Mouse (Mus musculus) kidney, embryonic 15.5 days (tissue): ENCODE results near the gene Arl10. TPM values are rescaled to one million over a fixed set of nuclear protein-coding genes. Genes with fewer than 3 reads are reported as not detected.

Experiments
- ATAC-seq: fragments of 200-750 bp; cut with Nextera tagmentation; replicated peaks from 2 replicates; pipeline ENCODE4 v1.8.0; 2017; ENCODE audit warnings: moderate TSS enrichment; ENCODE audit not compliant: low FRiP score
- H3K27ac ChIP-seq: fragments of 300-500 bp; sonication (generic); 2 replicates; pipeline ENCODE4 v1.5.1; 2015; ENCODE audit warnings: mild to moderate bottlenecking, inconsistent platforms
- H3K27me3 ChIP-seq: fragments of 300-500 bp; sonication (generic); 2 replicates; pipeline ENCODE4 v1.6.1; 2015; ENCODE audit warnings: inconsistent platforms
- H3K36me3 ChIP-seq: fragments of 300-500 bp; sonication (generic); 2 replicates; pipeline ENCODE4 v1.6.1; 2015; ENCODE audit warnings: inconsistent platforms
- H3K4me1 ChIP-seq: fragments of 300-500 bp; sonication (generic); 2 replicates; pipeline ENCODE4 v1.6.1; 2015; ENCODE audit warnings: inconsistent platforms
- H3K4me2 ChIP-seq: fragments of 300-500 bp; sonication (generic); 2 replicates; pipeline ENCODE4 v1.6.1; 2015; ENCODE audit warnings: moderate library complexity, mild to moderate bottlenecking, inconsistent platforms
- H3K4me3 ChIP-seq: fragments of 300-500 bp; sonication (generic); replicated peaks from 2 replicates; pipeline ENCODE4 v1.5.1; 2015; ENCODE audit warnings: mild to moderate bottlenecking, inconsistent platforms
- H3K9ac ChIP-seq: fragments of 300-500 bp; sonication (generic); 2 replicates; pipeline ENCODE4 v1.6.1; 2015; ENCODE audit warnings: mild to moderate bottlenecking, inconsistent platforms
- H3K9me3 ChIP-seq: fragments of 300-500 bp; sonication (generic); replicated peaks from 2 replicates; pipeline ENCODE4 v1.6.1; 2016; ENCODE audit warnings: inconsistent platforms
- WGBS: fragments of 180-500 bp; shearing (Covaris S2); methylation state at CpG from one replicate; pipeline ENCODE4 v1.1.7; 2015; ENCODE audit warnings: mixed read lengths; 5-methylcytosine and 5-hydroxymethylcytosine counted together
- polyA plus RNA-seq: library from polyadenylated mRNA; unstranded; fragments of >200 nt; fragmentation: Nextera tagmentation; extraction: Ambion mirVana; gene quantifications from 2 replicates; pipeline ENCODE4 v1.2.1, GENCODE M21; 2015

Arl10 gene
- polyA plus RNA-seq, 1 experiment from 2014 or later: 36.1 TPM

GRCm38 (mm10) chr13:54589414-54589995 lies 14.7 kb downstream of the Arl10 start:
- no peaks in the 10 kb centered on the region for H3K27me3 ChIP-seq
- H3K4me3 ChIP-seq: peak overlapping the region; percentile 83
- ATAC-seq: peak; percentile 28
- WGBS: under 1% methylated on average over 24 of the region's 24 CpGs
- peaks cover 25% of the 10 kb centered on the region for H3K4me1 ChIP-seq
- peaks cover 52% of the 10 kb centered on the region for H3K36me3 ChIP-seq
- peak overlapping the region; percentile 76 for H3K27ac ChIP-seq
- peak overlapping the region; percentile 85 for H3K9ac ChIP-seq
- H3K4me2 ChIP-seq: peak overlapping the region; percentile 84
- no peaks in the 10 kb centered on the region for H3K9me3 ChIP-seq

GRCm38 (mm10) chr13:54589996-54590951 lies 15.5 kb downstream of the Arl10 start, which contains the start of the genes Nop16 and Higd2a:
Nop16 (minus strand) TSS chr13:54590090.
Higd2a (plus strand) TSS chr13:54590207.
- Histone ChIP-seq H3K9ac (peak within 1 kb of the TSS; percentile 85), H3K4me2 (peak within 1 kb of the TSS; percentile 84), H3K4me1 (peaks cover 25% of the 10 kb centered on the region), H3K4me3 (peak within 1 kb of the TSS; percentile 83), H3K27ac (peak within 1 kb of the TSS; percentile 91), H3K27me3 (no peaks in the 10 kb centered on the region), H3K9me3 (no peaks in the 10 kb centered on the region), H3K36me3 (peaks cover 50% of the 10 kb centered on the region)
- under 1% methylated on average over 51 of the region's 51 CpGs for WGBS
- ATAC-seq: peak; percentile 98

- peak overlapping the region; percentile 84 for H3K4me2 ChIP-seq
- peak overlapping the region; percentile 83 for H3K4me3 ChIP-seq
- H3K27me3 ChIP-seq: no peaks in the 10 kb centered on the region
- peaks cover 29% of the 10 kb centered on the region for H3K4me1 ChIP-seq
- no peak overlapping the region for H3K27ac ChIP-seq
- ATAC-seq: no peak
- WGBS: 91% methylated on average over 8 of the region's 8 CpGs
- peaks cover 46% of the 10 kb centered on the region for H3K36me3 ChIP-seq
- no peak overlapping the region for H3K9ac ChIP-seq
- no peaks in the 10 kb centered on the region for H3K9me3 ChIP-seq
Measured at GRCm38 (mm10) chr13:54591776-54592356, 17.1 kb downstream of the Arl10 start.

- WGBS: 96% methylated on average over 11 of the region's 11 CpGs
- H3K27ac ChIP-seq: no peak overlapping the region
- ATAC-seq: no peak
- no peak overlapping the region for H3K4me3 ChIP-seq
- no peak overlapping the region for H3K4me2 ChIP-seq
- H3K4me1 ChIP-seq: peaks cover 24% of the 10 kb centered on the region
- H3K36me3 ChIP-seq: peaks cover 40% of the 10 kb centered on the region
- H3K27me3 ChIP-seq: no peaks in the 10 kb centered on the region
- no peak overlapping the region for H3K9ac ChIP-seq
- H3K9me3 ChIP-seq: no peaks in the 10 kb centered on the region
Measured at GRCm38 (mm10) chr13:54593617-54594016, 18.8 kb downstream of the Arl10 start.

- peaks cover 50% of the 10 kb centered on the region for H3K36me3 ChIP-seq
- 87% methylated on average over 8 of the region's 8 CpGs for WGBS
Measured at GRCm38 (mm10) chr13:54596107-54596690, 21.4 kb downstream of the Arl10 start.

GRCm38 (mm10) chr13:54596870-54597269 lies 22.1 kb downstream of the Arl10 start:
- ATAC-seq: no peak
- Histone ChIP-seq H3K27me3 (no peaks in the 10 kb centered on the region), H3K27ac (no peak overlapping the region), H3K4me1 (peaks cover 5% of the 10 kb centered on the region), H3K9me3 (no peaks in the 10 kb centered on the region), H3K4me3 (no peak overlapping the region), H3K9ac (no peak overlapping the region; the same call in 1 of the 2 replicates), H3K4me2 (no peak overlapping the region), H3K36me3 (peaks cover 50% of the 10 kb centered on the region)
- WGBS: 54% methylated on average over 5 of the region's 5 CpGs

More at GRCm38 (mm10) chr13:54596107-54596690, 21.4 kb downstream of the Arl10 start:
- Histone ChIP-seq H3K4me3 (no peak overlapping the region), H3K27me3 (no peaks in the 10 kb centered on the region), H3K27ac (no peak overlapping the region), H3K4me1 (peaks cover 11% of the 10 kb centered on the region), H3K9ac (no peak overlapping the region), H3K4me2 (no peak overlapping the region), H3K9me3 (no peaks in the 10 kb centered on the region)
- no peak for ATAC-seq

GRCm38 (mm10) chr13:54598622-54599143 lies 23.9 kb downstream of the Arl10 start:
- H3K27ac ChIP-seq: no peak overlapping the region
- H3K36me3 ChIP-seq: peaks cover 38% of the 10 kb centered on the region
- no peaks in the 10 kb centered on the region for H3K27me3 ChIP-seq
- H3K9me3 ChIP-seq: no peaks in the 10 kb centered on the region
- no peak overlapping the region for H3K4me3 ChIP-seq
- H3K9ac ChIP-seq: no peak overlapping the region
- peaks cover 4% of the 10 kb centered on the region for H3K4me1 ChIP-seq
- H3K4me2 ChIP-seq: no peak overlapping the region
- ATAC-seq: no peak
- WGBS: 94% methylated on average over 12 of the region's 12 CpGs

- H3K4me3 ChIP-seq: no peak overlapping the region
- H3K27ac ChIP-seq: no peak overlapping the region
- H3K9me3 ChIP-seq: no peaks in the 10 kb centered on the region
- 16% methylated on average over 3 of the region's 3 CpGs for WGBS
- H3K4me1 ChIP-seq: no peaks in the 10 kb centered on the region
- H3K36me3 ChIP-seq: peaks cover 19% of the 10 kb centered on the region
- no peak for ATAC-seq
- no peak overlapping the region for H3K9ac ChIP-seq
- H3K4me2 ChIP-seq: no peak overlapping the region
- no peaks in the 10 kb centered on the region for H3K27me3 ChIP-seq
Measured at GRCm38 (mm10) chr13:54602639-54603111, 27.9 kb downstream of the Arl10 start.

GRCm38 (mm10) chr13:54603501-54603900 lies 28.7 kb downstream of the Arl10 start:
- H3K27ac ChIP-seq: no peak overlapping the region
- H3K27me3 ChIP-seq: no peaks in the 10 kb centered on the region
- no peak overlapping the region for H3K9ac ChIP-seq

GRCm38 (mm10) chr13:54604221-54604620 lies 29.4 kb downstream of the Arl10 start:
- H3K27me3 ChIP-seq: no peaks in the 10 kb centered on the region
- no peak overlapping the region for H3K9ac ChIP-seq
- H3K36me3 ChIP-seq: peaks cover 3% of the 10 kb centered on the region; the same call in 1 of the 2 replicates
- no peak overlapping the region for H3K4me2 ChIP-seq
- H3K27ac ChIP-seq: no peak overlapping the region
- 68% methylated on average over 4 of the region's 4 CpGs for WGBS
- peaks cover 7% of the 10 kb centered on the region; the same call in 1 of the 2 replicates for H3K4me1 ChIP-seq
- H3K9me3 ChIP-seq: no peaks in the 10 kb centered on the region
- no peak for ATAC-seq
- no peak overlapping the region for H3K4me3 ChIP-seq

More at GRCm38 (mm10) chr13:54603501-54603900, 28.7 kb downstream of the Arl10 start:
- Histone ChIP-seq H3K4me1 (peaks cover under 1% of the 10 kb centered on the region; the same call in 1 of the 2 replicates), H3K9me3 (no peaks in the 10 kb centered on the region), H3K36me3 (peaks cover 11% of the 10 kb centered on the region), H3K4me3 (no peak overlapping the region), H3K4me2 (no peak overlapping the region)
- ATAC-seq: no peak

GRCm38 (mm10) chr13:54605426-54605825 lies 30.6 kb downstream of the Arl10 start:
- Histone ChIP-seq H3K36me3 (no peaks in the 10 kb centered on the region), H3K4me1 (peaks cover 14% of the 10 kb centered on the region), H3K27ac (no peak overlapping the region), H3K9ac (no peak overlapping the region), H3K4me2 (no peak overlapping the region), H3K9me3 (no peaks in the 10 kb centered on the region), H3K4me3 (no peak overlapping the region), H3K27me3 (no peaks in the 10 kb centered on the region)
- no peak for ATAC-seq
- 79% methylated on average over 5 of the region's 5 CpGs for WGBS
